Mouse (Mus musculus) MEL (cell line): ENCODE results near the gene Gm42417. TPM values are rescaled to one million over a fixed set of nuclear protein-coding genes. Genes with fewer than 3 reads are reported as not detected.

Experiments used
- DNase-seq: peaks from one replicate; pipeline ENCODE4 v3.0.0; 2011; ENCODE audit warnings: low read depth, low spot score
- H3K27ac ChIP-seq: 2 replicates; pipeline ENCODE4 v1.5.1; 2012; ENCODE audit warnings: low read depth, mild to moderate bottlenecking, control low read depth, low read length, moderate library complexity; ENCODE audit not compliant: control insufficient read depth
- H3K27me3 ChIP-seq, 2 experiments: fragments of 150-350 bp in 1 of 2; sonication (generic) in 1 of 2; 2 replicates each; pipeline ENCODE4 v1.6.1; 2012; ENCODE audit warnings: low read length in 2 of 2, mild to moderate bottlenecking in 2 of 2, improper control_type of control experiment in 1 of 2, moderate library complexity in 1 of 2; ENCODE audit not compliant: insufficient read depth in 2 of 2, control insufficient read depth in 1 of 2
- H3K36me3 ChIP-seq, 2 experiments: 2 replicates each; pipeline ENCODE4 v1.6.1; 2012 to 2014; ENCODE audit warnings: low read length in 2 of 2, improper control_type of control experiment in 1 of 2, inconsistent platforms in 1 of 2, mild to moderate bottlenecking in 1 of 2; ENCODE audit not compliant: insufficient read depth in 2 of 2, control insufficient read depth in 1 of 2
- H3K4me1 ChIP-seq, 2 experiments: fragments of 150-350 bp in 1 of 2; sonication (generic) in 1 of 2; 2 replicates each; pipeline ENCODE4 v1.6.1; 2012; ENCODE audit warnings: low read length in 2 of 2, improper control_type of control experiment in 1 of 2, mild to moderate bottlenecking in 1 of 2; ENCODE audit not compliant: insufficient read depth in 2 of 2, control insufficient read depth in 1 of 2
- H3K4me3 ChIP-seq, 2 experiments: fragments of 150-350 bp in 1 of 2; sonication (generic) in 1 of 2; 2 replicates each; pipeline ENCODE4 v1.5.1; 2012; ENCODE audit warnings: low read depth in 2 of 2, low read length in 2 of 2, mild to moderate bottlenecking in 2 of 2, moderate library complexity in 2 of 2, control low read depth in 1 of 2, improper control_type of control experiment in 1 of 2; ENCODE audit not compliant: control insufficient read depth in 1 of 2, insufficient read depth in 1 of 2
- H3K79me2 ChIP-seq: 2 replicates; pipeline ENCODE4 v1.6.1; 2012; ENCODE audit warnings: mild to moderate bottlenecking, low read length, moderate library complexity; ENCODE audit not compliant: control insufficient read depth, poor library complexity, insufficient read depth
- H3K9ac ChIP-seq: 2 replicates; pipeline ENCODE4 v1.6.1; 2012; ENCODE audit warnings: low read depth, mild to moderate bottlenecking, control low read depth, low read length, moderate library complexity; ENCODE audit not compliant: control insufficient read depth, poor library complexity, severe bottlenecking
- H3K9me3 ChIP-seq: fragments of 150-350 bp; sonication (generic); replicated peaks from 2 replicates; pipeline ENCODE4 v1.6.1; 2012; ENCODE audit warnings: mild to moderate bottlenecking, low read length, improper control_type of control experiment, moderate library complexity; ENCODE audit not compliant: insufficient read depth
- BHLHE40 ChIP-seq: IDR thresholded peaks from 2 replicates; pipeline ENCODE4 v1.6.1; 2012; ENCODE audit warnings: low read depth, mild to moderate bottlenecking, inconsistent platforms, low read length, improper control_type of control experiment, borderline replicate concordance
- CHD2 ChIP-seq: IDR thresholded peaks from 2 replicates; pipeline ENCODE4 v1.6.1; 2011; ENCODE audit warnings: low read length, improper control_type of control experiment
- E2F4 ChIP-seq: IDR thresholded peaks from 2 replicates; pipeline ENCODE4 v1.6.1; 2011; ENCODE audit warnings: low read depth, low read length, improper control_type of control experiment, borderline replicate concordance
- ELF1 ChIP-seq: IDR thresholded peaks from 2 replicates; pipeline ENCODE4 v1.6.1; 2014; ENCODE audit warnings: low read depth, mild to moderate bottlenecking, inconsistent platforms, low read length, improper control_type of control experiment, moderate library complexity
- EP300 ChIP-seq, 2 experiments: IDR thresholded peaks; 2 replicates each; pipeline ENCODE4 v1.6.1; 2011; ENCODE audit warnings: improper control_type of control experiment in 2 of 2, low read length in 2 of 2, low read depth in 1 of 2, mild to moderate bottlenecking in 1 of 2
- ETS1 ChIP-seq: IDR thresholded peaks from 2 replicates; pipeline ENCODE4 v1.6.1; 2012; ENCODE audit warnings: low read depth, mild to moderate bottlenecking, inconsistent platforms, low read length, improper control_type of control experiment, moderate library complexity
- GABPA ChIP-seq: IDR thresholded peaks from 2 replicates; pipeline ENCODE4 v1.6.1; 2012; ENCODE audit warnings: low read depth, mild to moderate bottlenecking, inconsistent platforms, low read length, improper control_type of control experiment, moderate library complexity
- GATA1 ChIP-seq: IDR thresholded peaks from 2 replicates; pipeline ENCODE4 v1.6.1; 2011; ENCODE audit warnings: low read depth, low read length, improper control_type of control experiment
- HCFC1 ChIP-seq: IDR thresholded peaks from 2 replicates; pipeline ENCODE4 v1.6.1; 2012; ENCODE audit warnings: low read depth, mild to moderate bottlenecking, inconsistent platforms, low read length, improper control_type of control experiment, moderate library complexity
- JUND ChIP-seq: IDR thresholded peaks from 2 replicates; pipeline ENCODE4 v1.6.1; 2011; ENCODE audit warnings: low read depth, mild to moderate bottlenecking, improper control_type of control experiment, low read length
- KAT2A ChIP-seq: conservative IDR thresholded peaks from 2 replicates; pipeline ENCODE4 v1.6.1; 2012; ENCODE audit warnings: low read depth, low read length, improper control_type of control experiment, inconsistent platforms
- MAFK ChIP-seq: IDR thresholded peaks from 2 replicates; pipeline ENCODE4 v1.6.1; 2011; ENCODE audit warnings: low read depth, mild to moderate bottlenecking, low read length, improper control_type of control experiment, borderline replicate concordance
- MAX ChIP-seq: IDR thresholded peaks from 2 replicates; pipeline ENCODE4 v1.6.1; 2011; ENCODE audit warnings: low read length, improper control_type of control experiment
- MAZ ChIP-seq: IDR thresholded peaks from 2 replicates; pipeline ENCODE4 v1.6.1; 2012; ENCODE audit warnings: low read depth, mild to moderate bottlenecking, inconsistent platforms, low read length, improper control_type of control experiment
- MXI1 ChIP-seq: IDR thresholded peaks from 2 replicates; pipeline ENCODE4 v1.6.1; 2011; ENCODE audit warnings: mild to moderate bottlenecking, low read depth, low read length, improper control_type of control experiment
- MYC ChIP-seq: IDR thresholded peaks from 2 replicates; pipeline ENCODE4 v1.6.1; 2011; ENCODE audit warnings: low read depth, mild to moderate bottlenecking, low read length, improper control_type of control experiment, moderate library complexity
- NELFE ChIP-seq: IDR thresholded peaks from 2 replicates; pipeline ENCODE4 v1.6.1; 2011; ENCODE audit warnings: low read depth, low read length, improper control_type of control experiment
- POLR2A ChIP-seq, 2 experiments: IDR thresholded peaks; 2 replicates each; pipeline ENCODE4 v1.6.1; 2011 to 2012; ENCODE audit warnings: low read length in 2 of 2, mild to moderate bottlenecking in 2 of 2, control low read depth in 1 of 2, improper control_type of control experiment in 1 of 2, low read depth in 1 of 2, moderate library complexity in 1 of 2; ENCODE audit not compliant: control insufficient read depth in 1 of 2, insufficient read depth in 1 of 2, poor library complexity in 1 of 2
- RAD21 ChIP-seq: IDR thresholded peaks from 2 replicates; pipeline ENCODE4 v1.6.1; 2011; ENCODE audit warnings: mild to moderate bottlenecking, low read depth, low read length, improper control_type of control experiment
- SMC3 ChIP-seq: IDR thresholded peaks from 2 replicates; pipeline ENCODE4 v1.6.1; 2011; ENCODE audit warnings: low read depth, low read length, improper control_type of control experiment
- TBP ChIP-seq: IDR thresholded peaks from 2 replicates; pipeline ENCODE4 v1.8.0; 2011; ENCODE audit warnings: low read depth, low read length, improper control_type of control experiment
- USF1 ChIP-seq: IDR thresholded peaks from 2 replicates; pipeline ENCODE4 v1.6.1; 2014; ENCODE audit warnings: low read depth, mild to moderate bottlenecking, inconsistent platforms, low read length, improper control_type of control experiment, moderate library complexity
- ZKSCAN1 ChIP-seq: IDR thresholded peaks from 2 replicates; pipeline ENCODE4 v1.6.1; 2012; ENCODE audit warnings: low read depth, mild to moderate bottlenecking, inconsistent platforms, low read length, improper control_type of control experiment, moderate library complexity
- ZMIZ1 ChIP-seq: IDR thresholded peaks from 2 replicates; pipeline ENCODE4 v1.6.1; 2012; ENCODE audit warnings: low read depth, mild to moderate bottlenecking, inconsistent platforms, low read length, improper control_type of control experiment, moderate library complexity
- ZNF384 ChIP-seq: IDR thresholded peaks from 2 replicates; pipeline ENCODE4 v1.6.1; 2012; ENCODE audit warnings: low read depth, mild to moderate bottlenecking, inconsistent platforms, low read length, improper control_type of control experiment
- polyA plus RNA-seq, 2 experiments: library from polyadenylated mRNA; stranded (reverse) in 1 of 2; unstranded in 1 of 2; fragments of >175 nt in 1 of 2; fragments of >200 nt in 1 of 2; gene quantifications; 2 replicates each; pipeline versions ENCODE4 v1.2.1 to v1.2.4; 2012; ENCODE audit warnings: low replicate concordance in 2 of 2, low read depth in 1 of 2; ENCODE audit not compliant: insufficient read length in 2 of 2, insufficient read depth in 1 of 2, missing spikeins in 1 of 2
- total RNA-seq: library from RNA; depleted of rRNA; stranded (reverse); fragments of 300-350 nt; gene quantifications from 2 replicates; pipeline ENCODE4 v1.2.3, GENCODE M21; 2012

Gm42417 gene
- total and polyA plus RNA-seq, 3 experiments, result 0.74 TPM; not detected in 2

- no peaks in the 10 kb centered on the region for H3K4me1 ChIP-seq
- no peaks in the 10 kb centered on the region for H3K36me3 ChIP-seq
- no peaks in the 10 kb centered on the region; a peak in 1 of 4 replicates for H3K27me3 ChIP-seq
- H3K4me3 ChIP-seq, result no peak overlapping the region
- no peak overlapping the region for H3K27ac ChIP-seq
- no peak for DNase-seq
- H3K9me3 ChIP-seq, result no peaks in the 10 kb centered on the region
- H3K9ac ChIP-seq, result no peak overlapping the region
- no peak for TF ChIP-seq RAD21
- no peak for TF ChIP-seq E2F4
- no peak for TF ChIP-seq KAT2A
- no peak for TF ChIP-seq TBP
- TF ChIP-seq MXI1, result no peak
- no peak for TF ChIP-seq GABPA
- no peak for TF ChIP-seq ZKSCAN1
- no peak for TF ChIP-seq ELF1
- TF ChIP-seq NELFE, result no peak
- no peak for TF ChIP-seq MYC
- no peak for TF ChIP-seq USF1
- TF ChIP-seq BHLHE40, result no peak
- TF ChIP-seq MAFK, result no peak
- TF ChIP-seq CHD2, result no peak
- TF ChIP-seq EP300 (IDR thresholded peaks at IDR 0.05; ENCODE audit: low read depth in 1 of 2, low read length in 2 of 2), result no peak
- no peak for TF ChIP-seq MAX
- no peak for TF ChIP-seq ZNF384
- TF ChIP-seq JUND, result no peak
- H3K79me2 ChIP-seq, result no peaks in the 10 kb centered on the region
These were observed 43.0 kb upstream of the Gm42417 start for GRCm38 (mm10) chr1:36582211-36582610.

- Histone ChIP-seq H3K27me3 (no peaks in the 10 kb centered on the region; a peak in 1 of 4 replicates), H3K9ac (no peak overlapping the region), H3K9me3 (no peaks in the 10 kb centered on the region)
These were observed 42.0 kb upstream of the Gm42417 start for GRCm38 (mm10) chr1:36581260-36581659.

More at GRCm38 (mm10) chr1:36581260-36581659, 42.0 kb upstream of the Gm42417 start:
- no peak overlapping the region for H3K4me3 ChIP-seq
- H3K79me2 ChIP-seq, result no peaks in the 10 kb centered on the region
- H3K4me1 ChIP-seq, result no peaks in the 10 kb centered on the region
- no peak for DNase-seq
- no peak overlapping the region for H3K27ac ChIP-seq
- no peaks in the 10 kb centered on the region for H3K36me3 ChIP-seq
- TF ChIP-seq NELFE, result no peak
- no peak for TF ChIP-seq USF1
- no peak for TF ChIP-seq ZMIZ1
- TF ChIP-seq SMC3, result no peak
- no peak for TF ChIP-seq MAZ
- no peak for TF ChIP-seq POLR2A (IDR thresholded peaks at IDR 0.05; ENCODE audit: control insufficient read depth in 1 of 2, insufficient read depth in 1 of 2, low read depth in 1 of 2, low read length in 2 of 2, poor library complexity in 1 of 2)
- no peak for TF ChIP-seq HCFC1
- no peak for TF ChIP-seq MAX
- TF ChIP-seq CHD2, result no peak
- no peak for TF ChIP-seq KAT2A
- TF ChIP-seq ETS1, result no peak
- no peak for TF ChIP-seq MYC
- TF ChIP-seq EP300 (IDR thresholded peaks at IDR 0.05; ENCODE audit: low read depth in 1 of 2, low read length in 2 of 2), result no peak
- no peak for TF ChIP-seq GATA1
- TF ChIP-seq, all 39 proteins: peak for 0
